15 mouse cellular contexts compared by ENCODE assay signal in genomic region chr10:70458574-70459263, GRCm38 (mm10). TPM values are rescaled to one million over a fixed set of nuclear protein-coding genes. Genes with fewer than 3 reads are reported as not detected.
A peak's percentile ranks its signal among the peaks of the same experiment; 100 is the strongest.
DNase-seq lines count a peak whose midpoint lies in the region; ATAC-seq and TF ChIP-seq lines count a peak whose summit lies in the region.
"Had no signal": no experiment of that assay in that cellular context is flagged by ENCODE, and none has a peak within 500 bp of the region (broad histone marks: within the 10 kb centered on the region; RNA-seq: fewer than 3 reads in every experiment).

No protein-coding gene starts in this region.

- H3K9me3 ChIP-seq in midbrain, postnatal 0 days (ENCODE audit: low read length), result no peaks in the 10 kb centered on the region
- H3K9me3 ChIP-seq in midbrain, embryonic 15.5 days, result no peaks in the 10 kb centered on the region
- no peaks in the 10 kb centered on the region for H3K9me3 ChIP-seq in forebrain, embryonic 15.5 days
- no peaks in the 10 kb centered on the region for H3K9me3 ChIP-seq in intestine, embryonic 15.5 days
- H3K9me3 ChIP-seq: limb, embryonic 13.5 days had no signal

- intact Hi-C loops in heart, postnatal 36 days (cut with DNase I), result no loop called here

- no peak overlapping the region for H3K27ac ChIP-seq in midbrain, postnatal 0 days (ENCODE audit: low read depth, low read length)
- no peak overlapping the region for H3K27ac ChIP-seq in midbrain, embryonic 15.5 days
- no peak overlapping the region for H3K27ac ChIP-seq in forebrain, embryonic 15.5 days (replicated peaks)
- peak overlapping the region; percentile 3; the same call in 1 of the 2 replicates for H3K27ac ChIP-seq in olfactory bulb, adult 2 months (ENCODE audit: insufficient read depth, low read depth, low read length)
- H3K27ac ChIP-seq in intestine, embryonic 15.5 days, result no peak overlapping the region
- H3K27ac ChIP-seq: limb, embryonic 13.5 days had no signal

- no peak for ATAC-seq in midbrain, postnatal 0 days (ENCODE audit: low FRiP score)
- no peak; the same call in 1 of the 2 replicates for ATAC-seq in midbrain, embryonic 15.5 days (replicated peaks)
- peak; percentile 97 for ATAC-seq in forebrain, embryonic 15.5 days (replicated peaks)
- ATAC-seq in intestine, embryonic 15.5 days, result no peak
- ATAC-seq: liver, postnatal 0 days had no signal

- H3K9ac ChIP-seq in midbrain, postnatal 0 days (replicated peaks; ENCODE audit: low read length, poor library complexity, severe bottlenecking), result no peak overlapping the region
- no peak overlapping the region for H3K9ac ChIP-seq in midbrain, embryonic 15.5 days
- no peak overlapping the region for H3K9ac ChIP-seq in forebrain, embryonic 15.5 days (replicated peaks)
- no peak overlapping the region for H3K9ac ChIP-seq in intestine, embryonic 15.5 days
- H3K9ac ChIP-seq: limb, embryonic 13.5 days; liver, postnatal 0 days had no signal

- no peak for TF ChIP-seq POLR2A in olfactory bulb, adult 2 months (IDR thresholded peaks at IDR 0.05; ENCODE audit: insufficient read depth, low read depth, low read length)

- no peaks in the 10 kb centered on the region for H3K4me1 ChIP-seq in midbrain, postnatal 0 days (ENCODE audit: insufficient read depth, low read length)
- H3K4me1 ChIP-seq in midbrain, embryonic 15.5 days, result no peaks in the 10 kb centered on the region
- peaks cover 5% of the 10 kb centered on the region for H3K4me1 ChIP-seq in forebrain, embryonic 15.5 days
- 0 out of 2 replicates have a peak, but pooled peaks cover 2% of the 10 kb centered on the region for H3K4me1 ChIP-seq in olfactory bulb, adult 2 months (ENCODE audit: control insufficient read depth, insufficient read depth, low read length)
- H3K4me1 ChIP-seq in intestine, embryonic 15.5 days (replicated peaks), result no peaks in the 10 kb centered on the region

- WGBS in midbrain, postnatal 0 days, result 65% methylated on average over 11 of the region's 11 CpGs
- WGBS in midbrain, embryonic 15.5 days, result 71% methylated on average over 11 of the region's 11 CpGs
- 30% methylated on average over 11 of the region's 11 CpGs for WGBS in forebrain, embryonic 15.5 days
- WGBS in olfactory bulb, adult 2 months, result 45% methylated on average over 11 of the region's 11 CpGs
- WGBS in intestine, embryonic 15.5 days, result 68% methylated on average over 11 of the region's 11 CpGs

- no peak overlapping the region for H3K4me2 ChIP-seq in midbrain, postnatal 0 days (ENCODE audit: low read depth, low read length, poor library complexity, severe bottlenecking)
- H3K4me2 ChIP-seq in midbrain, embryonic 15.5 days, result no peak overlapping the region
- H3K4me2 ChIP-seq in forebrain, embryonic 15.5 days (replicated peaks), result no peak overlapping the region
- no peak overlapping the region for H3K4me2 ChIP-seq in intestine, embryonic 15.5 days (replicated peaks)
- H3K4me2 ChIP-seq: limb, embryonic 13.5 days had no signal

- no peak overlapping the region for H3K4me3 ChIP-seq in midbrain, postnatal 0 days (ENCODE audit: low read depth, low read length)
- no peak overlapping the region for H3K4me3 ChIP-seq in midbrain, embryonic 15.5 days
- H3K4me3 ChIP-seq in forebrain, embryonic 15.5 days, result no peak overlapping the region
- H3K4me3 ChIP-seq in olfactory bulb, adult 2 months (ENCODE audit: insufficient read depth, low read depth, low read length), result no peak overlapping the region
- H3K4me3 ChIP-seq in intestine, embryonic 15.5 days (replicated peaks), result no peak overlapping the region
- H3K4me3 ChIP-seq: limb, embryonic 13.5 days had no signal

- TF ChIP-seq CTCF in midbrain, postnatal 0 days (IDR thresholded peaks at IDR 0.05), result no peak
- no peak for TF ChIP-seq CTCF in olfactory bulb, adult 2 months (IDR thresholded peaks at IDR 0.05; ENCODE audit: insufficient read depth, low read depth, low read length)

- H3K27me3 ChIP-seq in midbrain, postnatal 0 days (ENCODE audit: insufficient read depth, low read length), result no peaks in the 10 kb centered on the region
- H3K27me3 ChIP-seq in midbrain, embryonic 15.5 days (replicated peaks), result no peaks in the 10 kb centered on the region
- H3K27me3 ChIP-seq in forebrain, embryonic 15.5 days, result no peaks in the 10 kb centered on the region
- H3K27me3 ChIP-seq in intestine, embryonic 15.5 days (replicated peaks), result no peaks in the 10 kb centered on the region
- H3K27me3 ChIP-seq: limb, embryonic 13.5 days had no signal

- peaks cover 18% of the 10 kb centered on the region for H3K36me3 ChIP-seq in midbrain, postnatal 0 days (ENCODE audit: insufficient read depth, low read length)
- peaks cover 47% of the 10 kb centered on the region for H3K36me3 ChIP-seq in midbrain, embryonic 15.5 days (replicated peaks)
- peaks cover 58% of the 10 kb centered on the region for H3K36me3 ChIP-seq in forebrain, embryonic 15.5 days
- H3K36me3 ChIP-seq in intestine, embryonic 15.5 days, result no peaks in the 10 kb centered on the region

- peak; percentile 14 for DNase-seq in kidney, adult 9 months
- no peak for DNase-seq in kidney, postnatal 10 days
- peak; percentile 9 for DNase-seq in midbrain, postnatal 0 days (ENCODE audit: low spot score)
- DNase-seq in heart, postnatal 36 days, result no peak
- DNase-seq: cerebellum, adult 11 months; embryo, embryonic 11 days; gastrocnemius, postnatal 10 days; liver, postnatal 0 days; lung, postnatal 36 days; thymus, postnatal 25 days had no signal

RNA-seq across cellular contexts. Expression of gene Fam13c, which starts 18.4 kb away (rescaled TPM):
- total RNA-seq in midbrain, postnatal 0 days (2014; rRNA removed), result 10.1 and 11.0 TPM in 2 replicates
- polyA plus RNA-seq in midbrain, postnatal 0 days (2015; fragmentation: Nextera tagmentation; extraction: Ambion mirVana), result 23.1 and 23.6 TPM in 2 replicates
- polyA plus RNA-seq in midbrain, embryonic 15.5 days (2015; fragmentation: Nextera tagmentation; extraction: Ambion mirVana), result 31.1 and 36.0 TPM in 2 replicates
- polyA plus RNA-seq in forebrain, embryonic 15.5 days (2015; fragmentation: Nextera tagmentation; extraction: Ambion mirVana), result 26.3 and 26.7 TPM in 2 replicates
- polyA plus RNA-seq in olfactory bulb, adult 2 months (2012; ENCODE audit: insufficient read depth, insufficient read length, low replicate concordance, missing spikeins), result not detected in 2 replicates
- 7.3 and 8.0 TPM in 2 replicates for polyA plus RNA-seq in intestine, embryonic 15.5 days (2015; fragmentation: Nextera tagmentation; extraction: Ambion mirVana)
- 1 to 10 TPM; 4.9 to 6.3 TPM for total RNA-seq in heart, postnatal 36 days (2021)

Comparison
In these comparisons a context has a peak if more than half of its experiments do, and no peak if none do; other contexts are left out.
1. DNase-seq: peak in kidney, adult 9 months (single experiment) and midbrain, postnatal 0 days (single experiment); none in kidney, postnatal 10 days (single experiment) and heart, postnatal 36 days (0 of 2).